Mouse (Mus musculus): ENCODE measurements around the gene Adcy6. TPM values are rescaled to one million over a fixed set of nuclear protein-coding genes. Genes with fewer than 3 reads are reported as not detected.

Adcy6 gene
- polyA plus RNA-seq, 1 experiment from 2014 or later: 6.4 TPM

- H3K4me2 ChIP-seq (ENCODE audit: low read length): no peak overlapping the region
- 89% methylated on average over 6 of the region's 6 CpGs for WGBS
- H3K27ac ChIP-seq (ENCODE audit: low read depth, low read length): no peak overlapping the region
- H3K36me3 ChIP-seq (ENCODE audit: control insufficient read depth, insufficient read depth, low read length): peaks cover 63% of the 10 kb centered on the region
- H3K4me3 ChIP-seq (ENCODE audit: low read depth, low read length): no peak overlapping the region
- no peaks in the 10 kb centered on the region for H3K4me1 ChIP-seq (ENCODE audit: control insufficient read depth, insufficient read depth, low read length)
- DNase-seq (ENCODE audit: low spot score) (no peak), ATAC-seq (no peak)
- no peak overlapping the region for H3K9ac ChIP-seq (ENCODE audit: low read length)
- no peaks in the 10 kb centered on the region for H3K9me3 ChIP-seq (replicated peaks; ENCODE audit: control insufficient read depth, low read length)
- no peaks in the 10 kb centered on the region for H3K27me3 ChIP-seq (replicated peaks; ENCODE audit: control insufficient read depth, insufficient read depth, low read length)
Measured at GRCm38 (mm10) chr15:98541064-98541463, 68.8 kb downstream of the Adcy6 start.

Other genes with a start within 250 kb of the Adcy6 start
- not detected in 2 replicates for gene Olfr283, start 229.1 kb downstream of the Adcy6 start, polyA plus RNA-seq (2014; fragmentation: Nextera tagmentation; extraction: Ambion mirVana)
- gene Olfr282, start 178.9 kb downstream of the Adcy6 start, polyA plus RNA-seq (2014; fragmentation: Nextera tagmentation; extraction: Ambion mirVana): not detected in 2 replicates
- gene Olfr281, start 157.5 kb downstream of the Adcy6 start, polyA plus RNA-seq (2014; fragmentation: Nextera tagmentation; extraction: Ambion mirVana): not detected in 2 replicates
- not detected in 2 replicates for gene OR5BS1P, start 140.2 kb downstream of the Adcy6 start, polyA plus RNA-seq (2014; fragmentation: Nextera tagmentation; extraction: Ambion mirVana)
- gene Lalba, start 127.4 kb downstream of the Adcy6 start, polyA plus RNA-seq (2014; fragmentation: Nextera tagmentation; extraction: Ambion mirVana): not detected in 2 replicates
- gene Olfr279, start 117.7 kb downstream of the Adcy6 start, polyA plus RNA-seq (2014; fragmentation: Nextera tagmentation; extraction: Ambion mirVana): not detected in 2 replicates
- 134 and 135 TPM in 2 replicates for gene Kansl2, start 75.8 kb downstream of the Adcy6 start, polyA plus RNA-seq (2014; fragmentation: Nextera tagmentation; extraction: Ambion mirVana)
- 51.3 and 61.7 TPM in 2 replicates for gene Ccnt1, start 39.2 kb downstream of the Adcy6 start, polyA plus RNA-seq (2014; fragmentation: Nextera tagmentation; extraction: Ambion mirVana)
- not detected in 2 replicates for gene 4930415O20Rik, start 39.1 kb downstream of the Adcy6 start, polyA plus RNA-seq (2014; fragmentation: Nextera tagmentation; extraction: Ambion mirVana)
- 75.9 and 95.4 TPM in 2 replicates for gene Cacnb3, start 20.8 kb upstream of the Adcy6 start, polyA plus RNA-seq (2014; fragmentation: Nextera tagmentation; extraction: Ambion mirVana)
- gene Ddx23, start 52.8 kb upstream of the Adcy6 start, polyA plus RNA-seq (2014; fragmentation: Nextera tagmentation; extraction: Ambion mirVana): 18.2 and 24.3 TPM in 2 replicates
- gene Rnd1, start 67.4 kb upstream of the Adcy6 start, polyA plus RNA-seq (2014; fragmentation: Nextera tagmentation; extraction: Ambion mirVana): 6.3 and 6.8 TPM in 2 replicates
- gene Ccdc65, start 98.1 kb upstream of the Adcy6 start, polyA plus RNA-seq (2014; fragmentation: Nextera tagmentation; extraction: Ambion mirVana): 3.2 and 3.3 TPM in 2 replicates
- 2.6 and 3.8 TPM in 2 replicates for gene Fkbp11, start 118.1 kb upstream of the Adcy6 start, polyA plus RNA-seq (2014; fragmentation: Nextera tagmentation; extraction: Ambion mirVana)
- gene Arf3, start 153.1 kb upstream of the Adcy6 start, polyA plus RNA-seq (2014; fragmentation: Nextera tagmentation; extraction: Ambion mirVana): 31.7 and 41.4 TPM in 2 replicates
- gene Wnt10b, start 168.1 kb upstream of the Adcy6 start, polyA plus RNA-seq (2014; fragmentation: Nextera tagmentation; extraction: Ambion mirVana): not detected in 2 replicates
- 0.56 TPM in 1 of 2 replicates, not detected in the other for gene Wnt1, start 179.8 kb upstream of the Adcy6 start, polyA plus RNA-seq (2014; fragmentation: Nextera tagmentation; extraction: Ambion mirVana)
- 0.33 and 0.57 TPM in 2 replicates for gene Ddn, start 199.4 kb upstream of the Adcy6 start, polyA plus RNA-seq (2014; fragmentation: Nextera tagmentation; extraction: Ambion mirVana)
- gene Prkag1, start 221.4 kb upstream of the Adcy6 start, polyA plus RNA-seq (2014; fragmentation: Nextera tagmentation; extraction: Ambion mirVana): 82.1 and 87.3 TPM in 2 replicates